Mouse (Mus musculus) CH12.LX (cell line): ENCODE results near the gene Art3. TPM values are rescaled to one million over a fixed set of nuclear protein-coding genes. Genes with fewer than 3 reads are reported as not detected.

Experiments
- DNase-seq: peaks from one replicate; pipeline ENCODE4 v3.0.0-alpha.2; 2013; ENCODE audit errors: extremely low read depth
- H3K27ac ChIP-seq: 2 replicates; pipeline ENCODE4 v1.5.1; 2012; ENCODE audit warnings: low read depth, mild to moderate bottlenecking, control low read depth, moderate library complexity; ENCODE audit not compliant: insufficient read depth
- H3K27me3 ChIP-seq: replicated peaks from 2 replicates; pipeline ENCODE3; 2012; ENCODE audit warnings: inconsistent platforms
- H3K36me3 ChIP-seq, 2 experiments: replicated peaks in 1 of 2; 2 replicates each; pipeline versions ENCODE3 to v1.6.1; 2012; ENCODE audit warnings: inconsistent platforms in 1 of 2, low read length in 1 of 2, mild to moderate bottlenecking in 1 of 2, mixed read lengths in 1 of 2, moderate library complexity in 1 of 2; ENCODE audit not compliant: control insufficient read depth in 1 of 2, insufficient read depth in 1 of 2
- H3K4me1 ChIP-seq, 2 experiments: 2 replicates each; pipeline ENCODE4 v1.6.1; 2012; ENCODE audit warnings: inconsistent platforms in 1 of 2, moderate library complexity in 1 of 2; ENCODE audit not compliant: insufficient read depth in 2 of 2, control insufficient read depth in 1 of 2
- H3K4me2 ChIP-seq: 2 replicates; pipeline ENCODE4 v1.6.1; 2012; ENCODE audit warnings: low read depth, mild to moderate bottlenecking, control low read depth; ENCODE audit not compliant: poor library complexity, insufficient read depth, severe bottlenecking
- H3K4me3 ChIP-seq, 3 experiments: fragments of 150-350 bp in 1 of 3; sonication (generic) in 1 of 3; replicated peaks in 1 of 3; 2 replicates each; pipeline versions ENCODE3 to v1.5.1; 2011 to 2012; ENCODE audit warnings: low read depth in 2 of 3, low read length in 2 of 3, mild to moderate bottlenecking in 2 of 3, moderate library complexity in 2 of 3, control low read depth in 1 of 3, improper control_type of control experiment in 1 of 3, inconsistent platforms in 1 of 3, mixed read lengths in 1 of 3; ENCODE audit not compliant: poor library complexity in 1 of 3
- H3K79me2 ChIP-seq: replicated peaks from 2 replicates; pipeline ENCODE4 v1.6.1; 2012; ENCODE audit warnings: mild to moderate bottlenecking, moderate library complexity; ENCODE audit not compliant: control insufficient read depth, poor library complexity, insufficient read depth, severe bottlenecking; ENCODE audit errors: extremely low read depth
- H3K9ac ChIP-seq: 2 replicates; pipeline ENCODE4 v1.6.1; 2012; ENCODE audit warnings: low read depth, mild to moderate bottlenecking, control low read depth, moderate library complexity; ENCODE audit not compliant: insufficient read depth
- H3K9me3 ChIP-seq: replicated peaks from 2 replicates; pipeline ENCODE3; 2012; ENCODE audit warnings: low read length, inconsistent platforms, mixed read lengths
- BHLHE40 ChIP-seq: IDR thresholded peaks from 2 replicates; pipeline ENCODE4 v1.6.1; 2011; ENCODE audit warnings: mild to moderate bottlenecking, low read depth, low read length, improper control_type of control experiment
- CHD1 ChIP-seq: IDR thresholded peaks from 2 replicates; pipeline ENCODE4 v1.6.1; 2012; ENCODE audit warnings: low read depth, low read length, improper control_type of control experiment, inconsistent platforms
- CHD2 ChIP-seq: IDR thresholded peaks from 2 replicates; pipeline ENCODE4 v1.6.1; 2011; ENCODE audit warnings: low read length, improper control_type of control experiment
- CTCF ChIP-seq, 2 experiments: IDR thresholded peaks in 1 of 2; conservative IDR thresholded peaks in 1 of 2; 2 replicates each; pipeline ENCODE4 v1.5.1; 2011 to 2012; ENCODE audit warnings: low read depth in 2 of 2, low read length in 2 of 2, improper control_type of control experiment in 1 of 2, inconsistent platforms in 1 of 2, mild to moderate bottlenecking in 1 of 2, moderate library complexity in 1 of 2
- E2F4 ChIP-seq: IDR thresholded peaks from 2 replicates; pipeline ENCODE4 v1.6.1; 2011; ENCODE audit warnings: low read depth, low read length, improper control_type of control experiment; ENCODE audit not compliant: insufficient replicate concordance
- ELF1 ChIP-seq: IDR thresholded peaks from 2 replicates; pipeline ENCODE4 v1.6.1; 2014; ENCODE audit warnings: low read depth, mild to moderate bottlenecking, inconsistent platforms, low read length, improper control_type of control experiment
- EP300 ChIP-seq: IDR thresholded peaks from 2 replicates; pipeline ENCODE4 v1.6.1; 2011; ENCODE audit warnings: low read length, improper control_type of control experiment
- ETS1 ChIP-seq: conservative IDR thresholded peaks from 2 replicates; pipeline ENCODE4 v1.6.1; 2012; ENCODE audit warnings: low read depth, mild to moderate bottlenecking, inconsistent platforms, low read length, improper control_type of control experiment, moderate library complexity
- GABPA ChIP-seq: IDR thresholded peaks from 2 replicates; pipeline ENCODE4 v1.6.1; 2012; ENCODE audit warnings: low read depth, low read length, improper control_type of control experiment, inconsistent platforms; ENCODE audit not compliant: insufficient replicate concordance
- HCFC1 ChIP-seq: IDR thresholded peaks from 2 replicates; pipeline ENCODE4 v1.6.1; 2012; ENCODE audit warnings: low read depth, mild to moderate bottlenecking, inconsistent platforms, low read length, improper control_type of control experiment
- IRF4 ChIP-seq: IDR thresholded peaks from 2 replicates; pipeline ENCODE4 v1.6.1; 2014; ENCODE audit warnings: low read depth, mild to moderate bottlenecking, inconsistent platforms, low read length, improper control_type of control experiment
- JUN ChIP-seq: IDR thresholded peaks from 2 replicates; pipeline ENCODE4 v1.6.1; 2011; ENCODE audit warnings: low read depth, mild to moderate bottlenecking, low read length, improper control_type of control experiment, moderate library complexity; ENCODE audit not compliant: insufficient read depth
- JUND ChIP-seq: conservative IDR thresholded peaks from 2 replicates; pipeline ENCODE4 v1.6.1; 2011; ENCODE audit warnings: low read depth, low read length, improper control_type of control experiment
- KAT2A ChIP-seq: IDR thresholded peaks from 2 replicates; pipeline ENCODE4 v1.6.1; 2012; ENCODE audit warnings: low read length, improper control_type of control experiment, inconsistent platforms; ENCODE audit not compliant: insufficient replicate concordance
- MAZ ChIP-seq: IDR thresholded peaks from 2 replicates; pipeline ENCODE4 v1.6.1; 2012; ENCODE audit warnings: low read depth, mild to moderate bottlenecking, inconsistent platforms, low read length, improper control_type of control experiment, moderate library complexity
- MEF2A ChIP-seq: IDR thresholded peaks from 2 replicates; pipeline ENCODE4 v1.6.1; 2014; ENCODE audit warnings: low read depth, mild to moderate bottlenecking, inconsistent platforms, low read length, improper control_type of control experiment, borderline replicate concordance
- MXI1 ChIP-seq: IDR thresholded peaks from 2 replicates; pipeline ENCODE4 v1.6.1; 2011; ENCODE audit warnings: mild to moderate bottlenecking, low read depth, low read length, improper control_type of control experiment
- MYC ChIP-seq: IDR thresholded peaks from 2 replicates; pipeline ENCODE4 v1.6.1; 2011; ENCODE audit warnings: low read depth, mild to moderate bottlenecking, improper control_type of control experiment, low read length
- NELFE ChIP-seq: IDR thresholded peaks from 2 replicates; pipeline ENCODE4 v1.6.1; 2011; ENCODE audit warnings: low read depth, low read length, improper control_type of control experiment
- NRF1 ChIP-seq: IDR thresholded peaks from 2 replicates; pipeline ENCODE4 v1.6.1; 2014; ENCODE audit warnings: low read depth, mild to moderate bottlenecking, inconsistent platforms, low read length, improper control_type of control experiment, moderate library complexity
- PAX5 ChIP-seq: IDR thresholded peaks from 2 replicates; pipeline ENCODE4 v1.6.1; 2012; ENCODE audit warnings: low read length, inconsistent platforms, mixed read lengths
- POLR2A ChIP-seq: IDR thresholded peaks from 2 replicates; pipeline ENCODE4 v1.6.1; 2011; ENCODE audit warnings: low read depth, mild to moderate bottlenecking, improper control_type of control experiment, low read length
- POLR2AphosphoS2 ChIP-seq: IDR thresholded peaks from 2 replicates; pipeline ENCODE4 v1.6.1; 2011; ENCODE audit warnings: low read depth, low read length, improper control_type of control experiment
- RCOR1 ChIP-seq: conservative IDR thresholded peaks from 2 replicates; pipeline ENCODE4 v1.6.1; 2012; ENCODE audit warnings: low read depth, mild to moderate bottlenecking, inconsistent platforms, low read length, improper control_type of control experiment
- SIN3A ChIP-seq: IDR thresholded peaks from 2 replicates; pipeline ENCODE4 v1.6.1; 2012; ENCODE audit warnings: low read length, improper control_type of control experiment, inconsistent platforms
- SMC3 ChIP-seq: IDR thresholded peaks from 2 replicates; pipeline ENCODE4 v1.6.1; 2011; ENCODE audit warnings: low read depth, low read length, improper control_type of control experiment
- TBP ChIP-seq: conservative IDR thresholded peaks from 2 replicates; pipeline ENCODE4 v1.6.1; 2011; ENCODE audit warnings: low read depth, low read length, improper control_type of control experiment
- TCF12 ChIP-seq: IDR thresholded peaks from 2 replicates; pipeline ENCODE4 v1.6.1; 2014; ENCODE audit warnings: low read depth, mild to moderate bottlenecking, inconsistent platforms, low read length, improper control_type of control experiment
- UBTF ChIP-seq: IDR thresholded peaks from 2 replicates; pipeline ENCODE4 v1.6.1; 2012; ENCODE audit warnings: low read depth, mild to moderate bottlenecking, inconsistent platforms, low read length, improper control_type of control experiment, moderate library complexity
- USF2 ChIP-seq: conservative IDR thresholded peaks from 2 replicates; pipeline ENCODE4 v1.6.1; 2011; ENCODE audit warnings: low read depth, low read length, improper control_type of control experiment
- ZC3H11A ChIP-seq: IDR thresholded peaks from 2 replicates; pipeline ENCODE4 v1.6.1; 2012; ENCODE audit warnings: low read depth, mild to moderate bottlenecking, inconsistent platforms, low read length, improper control_type of control experiment
- ZNF384 ChIP-seq: IDR thresholded peaks from 2 replicates; pipeline ENCODE4 v1.6.1; 2012; ENCODE audit warnings: low read depth, low read length, improper control_type of control experiment, inconsistent platforms
- dilution Hi-C: fragments of 300-500 bp; cut with MboI; formaldehyde crosslinking; loops from 2 replicates; pipeline ENCODE4 v1.14.3; 2020; ENCODE audit warnings: low sequenced_read_pairs; ENCODE audit not compliant: extremely low pct_unique_long_range_greater_than_20kb, extremely low pct_ligation_motif_present
- in situ Hi-C: fragments of 300-500 bp; cut with MboI; formaldehyde crosslinking; loops from 3 replicates; pipeline ENCODE4 v1.14.3; 2019; ENCODE audit warnings: low sequenced_read_pairs, low pct_ligation_motif_present, low pct_unique_long_range_greater_than_20kb, mixed read lengths
- polyA plus RNA-seq: library from polyadenylated mRNA; unstranded; fragments of >175 nt; gene quantifications from 2 replicates; pipeline ENCODE4 v1.2.1, GENCODE M21; 2012; ENCODE audit warnings: low read depth; ENCODE audit not compliant: insufficient read length
- total RNA-seq, 2 experiments: library from RNA; depleted of rRNA; stranded (reverse); fragments of 300-350 nt in 1 of 2; fragments of >200 nt in 1 of 2; gene quantifications; 2 replicates each; pipeline ENCODE4 v1.2.3; 2012 to 2014

Art3 gene
- total and polyA plus RNA-seq, 3 experiments, result 0.34 TPM; not detected in 2

- no peak overlapping the region for H3K9ac ChIP-seq
- H3K36me3 ChIP-seq, result no peaks in the 10 kb centered on the region
- peaks cover 15% of the 10 kb centered on the region for H3K27me3 ChIP-seq
- H3K4me3 ChIP-seq, result no peak overlapping the region
- no peak overlapping the region for H3K4me2 ChIP-seq
- H3K27ac ChIP-seq, result no peak overlapping the region
- in situ Hi-C loops (no loop called here), dilution Hi-C loops (no loop called here)
- DNase-seq, result no peak
- H3K4me1 ChIP-seq, result peaks cover 1 to 15% of the 10 kb centered on the region in 2 experiments
- H3K79me2 ChIP-seq, result no peaks in the 10 kb centered on the region
- 0 out of 2 replicates have a peak, but pooled peaks have one; percentile 18 for TF ChIP-seq NRF1
- TF ChIP-seq CTCF (conservative IDR thresholded peaks at IDR 0.05 in 1 of 2, IDR thresholded peaks at IDR 0.05 in 1 of 2; ENCODE audit: low read depth in 2 of 2, low read length in 2 of 2), result 0 out of 4 replicates have a peak, but pooled peaks of 1 of the 2 experiments have one; percentile 16
- TF ChIP-seq GABPA, result no peak
- TF ChIP-seq NELFE, result no peak
- H3K9me3 ChIP-seq, result no peaks in the 10 kb centered on the region
These were observed 55.0 kb downstream of the Art3 start for GRCm38 (mm10) chr5:92386643-92387042.

- dilution Hi-C loops (no loop called here), in situ Hi-C loops (no loop called here)
- peak overlapping the region in 1 of 3 experiments; percentile 40 for H3K4me3 ChIP-seq
- no peaks in the 10 kb centered on the region for H3K79me2 ChIP-seq
- peaks cover 0 to 15% of the 10 kb centered on the region in 2 experiments; a peak in 2 of 4 replicates for H3K4me1 ChIP-seq
- DNase-seq, result no peak
- peaks cover 15% of the 10 kb centered on the region for H3K27me3 ChIP-seq
- H3K36me3 ChIP-seq, result no peaks in the 10 kb centered on the region
- H3K9ac ChIP-seq, result no peak overlapping the region
- no peaks in the 10 kb centered on the region for H3K9me3 ChIP-seq
- no peak overlapping the region for H3K27ac ChIP-seq
- H3K4me2 ChIP-seq, result peak overlapping the region; percentile 86
- TF ChIP-seq EP300 (peak; percentile 79), NELFE (no peak), BHLHE40 (peak; percentile 64), TCF12 (peak; percentile 65), NRF1 (0 out of 2 replicates have a peak, but pooled peaks have one; percentile 33), CHD1 (peak; percentile 96), USF2 (no peak), MEF2A (peak; percentile 93), IRF4 (peak; percentile 91), ZC3H11A (no peak), JUND (no peak; the same call in 1 of the 2 replicates), ZNF384 (no peak), ELF1 (no peak), RCOR1 (peak; percentile 72; the same call in 1 of the 2 replicates), MAZ (no peak), PAX5 (no peak), E2F4 (no peak), KAT2A (no peak), POLR2A (no peak), MYC (no peak), UBTF (no peak), TBP (no peak), SIN3A (no peak), SMC3 (no peak), GABPA (no peak), POLR2AphosphoS2 (no peak), MXI1 (no peak), JUN (peak; percentile 53; the same call in 1 of the 2 replicates), CTCF (conservative IDR thresholded peaks at IDR 0.05 in 1 of 2, IDR thresholded peaks at IDR 0.05 in 1 of 2; ENCODE audit: low read depth in 2 of 2, low read length in 2 of 2) (no peak), HCFC1 (no peak), CHD2 (peak; percentile 59), ETS1 (peak; percentile 55; the same call in 1 of the 2 replicates)
These were observed 55.8 kb downstream of the Art3 start for GRCm38 (mm10) chr5:92387433-92387832.
